9 mouse cellular contexts compared by ENCODE assay signal in the genomic region with DNA sequence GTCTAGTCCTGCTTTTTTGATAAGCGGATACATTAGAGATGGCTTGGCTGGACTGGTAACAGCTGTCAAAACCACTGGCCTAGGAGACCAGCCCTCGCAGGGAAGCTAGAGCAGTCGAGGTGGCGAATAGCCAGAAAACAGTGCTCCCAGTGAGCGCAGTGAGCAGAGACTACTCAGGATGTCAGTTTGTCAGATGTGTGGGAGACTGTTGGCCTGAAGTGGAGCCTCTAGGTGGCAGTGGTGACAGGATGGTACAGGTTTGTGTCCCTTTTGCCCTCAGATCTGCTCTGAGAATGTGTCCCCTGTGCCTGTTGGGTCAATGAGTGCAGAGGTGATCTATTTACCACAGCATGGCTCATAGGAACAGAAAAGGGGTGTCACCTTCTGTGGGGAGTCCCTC. TPM values are rescaled to one million over a fixed set of nuclear protein-coding genes. Genes with fewer than 3 reads are reported as not detected.
DNase-seq lines count a peak whose midpoint lies in the region; ATAC-seq lines count a peak whose summit lies in the region.
"Had no signal": no experiment of that assay in that cellular context is flagged by ENCODE, and none has a peak within 500 bp of the region (broad histone marks: within the 10 kb centered on the region; RNA-seq: fewer than 3 reads in every experiment).

No protein-coding gene starts in this region.

- H3K27ac ChIP-seq in heart, embryonic 15.5 days, result no peak overlapping the region
- no peak overlapping the region; the same call in 1 of the 2 replicates for H3K27ac ChIP-seq in liver, embryonic 16.5 days (ENCODE audit: low read length)
- H3K27ac ChIP-seq: limb, embryonic 12.5 days had no signal

- no peak overlapping the region for H3K4me3 ChIP-seq in heart, embryonic 15.5 days
- no peak overlapping the region for H3K4me3 ChIP-seq in liver, embryonic 16.5 days (ENCODE audit: low read depth, low read length)
- H3K4me3 ChIP-seq: limb, embryonic 12.5 days had no signal

- H3K36me3 ChIP-seq in heart, embryonic 15.5 days, result 0 out of 2 replicates have a peak, but pooled peaks cover 5% of the 10 kb centered on the region
- H3K36me3 ChIP-seq in liver, embryonic 16.5 days (ENCODE audit: control insufficient read depth, insufficient read depth), result no peaks in the 10 kb centered on the region

- H3K9me3 ChIP-seq in heart, embryonic 15.5 days (replicated peaks), result no peaks in the 10 kb centered on the region
- H3K9me3 ChIP-seq in liver, embryonic 16.5 days (replicated peaks; ENCODE audit: control insufficient read depth, low read length), result no peaks in the 10 kb centered on the region

- H3K4me1 ChIP-seq in heart, embryonic 15.5 days (replicated peaks), result peaks cover 30% of the 10 kb centered on the region
- peaks cover 20% of the 10 kb centered on the region for H3K4me1 ChIP-seq in liver, embryonic 16.5 days (ENCODE audit: control insufficient read depth, low read depth, low read length)

- no peak for DNase-seq in heart, adult 11 months
- DNase-seq in retina, postnatal 1 day, result peak; percentile 55
- no peak for DNase-seq in retina, embryonic 14.5 days (ENCODE audit: low spot score)
- DNase-seq in thymus, postnatal 36 days, result peak; percentile 55 to 61
- DNase-seq in right cerebral cortex, postnatal 25 days, result no peak
- no peak for DNase-seq in left cerebral cortex, postnatal 25 days (ENCODE audit: low spot score in 2 of 2)

- H3K4me2 ChIP-seq in heart, embryonic 15.5 days, result no peak overlapping the region
- H3K4me2 ChIP-seq in liver, embryonic 16.5 days (ENCODE audit: low read depth, low read length), result no peak overlapping the region
- H3K4me2 ChIP-seq: limb, embryonic 12.5 days had no signal

- ATAC-seq in heart, embryonic 15.5 days (replicated peaks; ENCODE audit: insufficient number of reproducible peaks, insufficient read depth, low FRiP score, low read depth), result peak; percentile 11; the same call in 1 of the 2 replicates
- ATAC-seq in liver, embryonic 16.5 days (ENCODE audit: low read depth), result peak; percentile 44

- WGBS in heart, embryonic 15.5 days, result 28% methylated on average over 5 of the region's 5 CpGs
- 41% methylated on average over 5 of the region's 5 CpGs for WGBS in liver, embryonic 16.5 days (ENCODE audit: insufficient replicate concordance)

- H3K9ac ChIP-seq in heart, embryonic 15.5 days, result no peak overlapping the region
- no peak overlapping the region for H3K9ac ChIP-seq in liver, embryonic 16.5 days (ENCODE audit: low read depth, low read length)
- H3K9ac ChIP-seq: limb, embryonic 12.5 days had no signal

- intact Hi-C loops in left cerebral cortex, postnatal 25 days (cut with DNase I), result no loop called here

- no peaks in the 10 kb centered on the region for H3K27me3 ChIP-seq in heart, embryonic 15.5 days
- no peaks in the 10 kb centered on the region for H3K27me3 ChIP-seq in liver, embryonic 16.5 days (ENCODE audit: control insufficient read depth, insufficient read depth, low read depth, low read length)
- H3K27me3 ChIP-seq: limb, embryonic 12.5 days had no signal

RNA-seq across cellular contexts. Expression of a gene that starts 25.3 kb away (rescaled TPM):
- 18.8 and 25.3 TPM in 2 replicates for polyA plus RNA-seq in heart, embryonic 15.5 days (2015; fragmentation: Nextera tagmentation; extraction: Ambion mirVana)
- polyA plus RNA-seq in liver, embryonic 16.5 days (2015; fragmentation: Nextera tagmentation; extraction: Ambion mirVana), result 6.7 and 7.3 TPM in 2 replicates
- 10 to 100 TPM; 24.0 to 25.7 TPM for total RNA-seq in left cerebral cortex, postnatal 25 days (2021)

RNA-seq across cellular contexts. Expression of a gene that starts 40.3 kb away (rescaled TPM):
- polyA plus RNA-seq in heart, embryonic 15.5 days (2015; fragmentation: Nextera tagmentation; extraction: Ambion mirVana), result 305 and 312 TPM in 2 replicates
- 280 and 310 TPM in 2 replicates for polyA plus RNA-seq in liver, embryonic 16.5 days (2015; fragmentation: Nextera tagmentation; extraction: Ambion mirVana)
- 100 to 1,000 TPM; 305 to 310 TPM for total RNA-seq in left cerebral cortex, postnatal 25 days (2021)

RNA-seq across cellular contexts. Expression of a gene that starts 55.5 kb away (rescaled TPM):
- 1.1 and 1.4 TPM in 2 replicates for polyA plus RNA-seq in heart, embryonic 15.5 days (2015; fragmentation: Nextera tagmentation; extraction: Ambion mirVana)
- polyA plus RNA-seq in liver, embryonic 16.5 days (2015; fragmentation: Nextera tagmentation; extraction: Ambion mirVana), result 0.62 and 0.77 TPM in 2 replicates
- total RNA-seq in left cerebral cortex, postnatal 25 days (2021), result 10 to 100 TPM; 26.6 to 28.8 TPM

Comparison
In these comparisons a context has a peak if more than half of its experiments do, and no peak if none do; other contexts are left out.
1. DNase-seq: peak in retina, postnatal 1 day (single experiment) and thymus, postnatal 36 days (2 of 2); none in heart, adult 11 months (single experiment), retina, embryonic 14.5 days (single experiment), right cerebral cortex, postnatal 25 days (single experiment) and left cerebral cortex, postnatal 25 days (0 of 2).